Mouse (Mus musculus): ENCODE data around the gene Abca1.

Abca1 gene

GRCm38 (mm10) chr4:53121084-53121483 lies 38.6 kb downstream of the Abca1 start:
- DNase-seq (ENCODE audit: low spot score) = peak; percentile 58

- no peak for DNase-seq (ENCODE audit: low spot score)
Measured at GRCm38 (mm10) chr4:53120038-53120685, 39.5 kb downstream of the Abca1 start.

GRCm38 (mm10) chr4:53118643-53119042 lies 41.1 kb downstream of the Abca1 start:
- DNase-seq (ENCODE audit: low spot score) = no peak

- DNase-seq (ENCODE audit: low spot score) = no peak
Measured at GRCm38 (mm10) chr4:53117610-53118009, 42.1 kb downstream of the Abca1 start.

GRCm38 (mm10) chr4:53117076-53117475 lies 42.6 kb downstream of the Abca1 start:
- DNase-seq (ENCODE audit: low spot score) = no peak

GRCm38 (mm10) chr4:53115866-53116265 lies 43.8 kb downstream of the Abca1 start:
- DNase-seq (ENCODE audit: low spot score) = no peak

- no peak for DNase-seq (ENCODE audit: low spot score)
Measured at GRCm38 (mm10) chr4:53115410-53115809, 44.3 kb downstream of the Abca1 start.

GRCm38 (mm10) chr4:53111919-53112355 lies 47.8 kb downstream of the Abca1 start:
- no peak for DNase-seq (ENCODE audit: low spot score)

GRCm38 (mm10) chr4:53110356-53110755 lies 49.3 kb downstream of the Abca1 start:
- DNase-seq (ENCODE audit: low spot score) = no peak

- no peak for DNase-seq (ENCODE audit: low spot score)
Measured at GRCm38 (mm10) chr4:53109381-53109928, 50.2 kb downstream of the Abca1 start.

GRCm38 (mm10) chr4:53108194-53108593 lies 51.5 kb downstream of the Abca1 start:
- no peak for DNase-seq (ENCODE audit: low spot score)

- no peak for DNase-seq (ENCODE audit: low spot score)
Measured at GRCm38 (mm10) chr4:53106732-53107131, 53.0 kb downstream of the Abca1 start.

- DNase-seq (ENCODE audit: low spot score) = no peak
Measured at GRCm38 (mm10) chr4:53106071-53106470, 53.6 kb downstream of the Abca1 start.

- DNase-seq (ENCODE audit: low spot score) = no peak
Measured at GRCm38 (mm10) chr4:53104634-53105033, 55.1 kb downstream of the Abca1 start.

- no peak for DNase-seq (ENCODE audit: low spot score)
Measured at GRCm38 (mm10) chr4:53102529-53102928, 57.2 kb downstream of the Abca1 start.

- no peak for DNase-seq (ENCODE audit: low spot score)
Measured at GRCm38 (mm10) chr4:53101306-53101705, 58.4 kb downstream of the Abca1 start.

- DNase-seq (ENCODE audit: low spot score) = no peak
Measured at GRCm38 (mm10) chr4:53100492-53100891, 59.2 kb downstream of the Abca1 start.

- no peak for DNase-seq (ENCODE audit: low spot score)
Measured at GRCm38 (mm10) chr4:53094850-53095249, 64.8 kb downstream of the Abca1 start.

GRCm38 (mm10) chr4:53094331-53094730 lies 65.4 kb downstream of the Abca1 start:
- no peak for DNase-seq (ENCODE audit: low spot score)

GRCm38 (mm10) chr4:53093615-53094014 lies 66.1 kb downstream of the Abca1 start:
- no peak for DNase-seq (ENCODE audit: low spot score)

GRCm38 (mm10) chr4:53089641-53090040 lies 70.1 kb downstream of the Abca1 start:
- no peak for DNase-seq (ENCODE audit: low spot score)

GRCm38 (mm10) chr4:53088999-53089398 lies 70.7 kb downstream of the Abca1 start:
- DNase-seq (ENCODE audit: low spot score) = no peak

GRCm38 (mm10) chr4:53086636-53087035 lies 73.1 kb downstream of the Abca1 start:
- DNase-seq (ENCODE audit: low spot score) = no peak

- no peak for DNase-seq (ENCODE audit: low spot score)
Measured at GRCm38 (mm10) chr4:53085634-53086033, 74.1 kb downstream of the Abca1 start.

All from c-Kit-positive CD71-positive TER-119-positive erythroid progenitor cells, embryonic 14.5 days (primary cell).